Mouse (Mus musculus): ENCODE results near the gene Tfdp2.

DNA sequence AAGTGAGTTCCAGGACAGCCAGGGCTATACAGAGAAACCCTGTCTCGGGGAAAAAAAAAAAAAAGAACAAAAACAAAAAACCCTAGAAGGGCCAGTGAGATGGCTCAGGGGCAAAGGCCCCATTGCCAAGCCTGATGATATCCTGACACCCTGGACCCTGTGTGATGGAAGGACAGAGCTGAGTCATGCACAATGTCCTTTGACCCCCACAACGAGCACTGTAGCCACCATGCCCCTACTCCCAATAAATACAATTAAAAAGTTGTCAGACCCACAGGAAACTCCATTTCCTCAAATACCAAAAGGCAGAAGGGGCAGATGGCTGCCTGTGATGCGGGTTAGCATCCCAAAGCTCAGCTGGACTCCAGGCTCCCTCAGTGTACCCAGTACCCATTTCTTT lies 37.0 kb upstream of the Tfdp2 start:
- TF ChIP-seq CTCF (IDR thresholded peaks at IDR 0.05; ENCODE audit: control insufficient read depth, insufficient read depth, low read length) = no peak
- TF ChIP-seq POLR2A (IDR thresholded peaks at IDR 0.05; ENCODE audit: borderline replicate concordance, control insufficient read depth, low read depth, low read length) = no peak
